Mouse (Mus musculus) kidney, adult 2 months (tissue): ENCODE measurements around the gene Plekha7. TPM values are rescaled to one million over a fixed set of nuclear protein-coding genes. Genes with fewer than 3 reads are reported as not detected.
A peak's percentile ranks its signal among the peaks of the same experiment; 100 is the strongest.

Source experiments
- DNase-seq: peaks from one replicate; pipeline ENCODE4 v3.0.0; 2021
- H3K27ac ChIP-seq: fragments of 200-500 bp; 2 replicates; pipeline ENCODE4 v1.5.1; 2012; ENCODE audit warnings: low read depth, low read length, control low read depth, inconsistent platforms; ENCODE audit not compliant: insufficient read depth
- H3K27me3 ChIP-seq: fragments of 200-500 bp; replicated peaks from 2 replicates; pipeline ENCODE4 v1.6.1; 2012; ENCODE audit warnings: mild to moderate bottlenecking, moderate library complexity, low read length, inconsistent platforms; ENCODE audit not compliant: control insufficient read depth, insufficient read depth
- H3K36me3 ChIP-seq: fragments of 200-500 bp; 2 replicates; pipeline ENCODE4 v1.6.1; 2012; ENCODE audit warnings: mild to moderate bottlenecking, moderate library complexity, low read length, inconsistent platforms; ENCODE audit not compliant: control insufficient read depth, insufficient read depth
- H3K4me1 ChIP-seq: fragments of 200-500 bp; 2 replicates; pipeline ENCODE4 v1.6.1; 2011; ENCODE audit warnings: low read length; ENCODE audit not compliant: control insufficient read depth, insufficient read depth
- H3K4me3 ChIP-seq: fragments of 200-500 bp; 2 replicates; pipeline ENCODE4 v1.5.1; 2011; ENCODE audit warnings: mild to moderate bottlenecking, low read depth, low read length, control low read depth; ENCODE audit not compliant: insufficient read depth
- CTCF ChIP-seq: fragments of 200-500 bp; conservative IDR thresholded peaks from 2 replicates; pipeline ENCODE4 v1.5.1; 2011; ENCODE audit warnings: low read depth, mild to moderate bottlenecking, control low read depth, low read length, moderate library complexity, mixed read lengths; ENCODE audit not compliant: insufficient read depth, insufficient read length
- POLR2A ChIP-seq: fragments of 200-500 bp; IDR thresholded peaks from one replicate; pipeline ENCODE4 v1.6.1; 2011; ENCODE audit warnings: low read depth, low read length, control low read depth
- WGBS: fragments of 180-500 bp; shearing (Covaris S2); methylation state at CpG from one replicate; pipeline ENCODE4 v1.1.7; 2018; 5-methylcytosine and 5-hydroxymethylcytosine counted together
- polyA plus RNA-seq: library from polyadenylated mRNA; depleted of rRNA; stranded (reverse); fragments of >200 nt; gene quantifications from 2 replicates; pipeline ENCODE4 v1.2.3, GENCODE M21; 2012

Plekha7 gene
- polyA plus RNA-seq, 1 experiment = 29.5 TPM

DNA sequence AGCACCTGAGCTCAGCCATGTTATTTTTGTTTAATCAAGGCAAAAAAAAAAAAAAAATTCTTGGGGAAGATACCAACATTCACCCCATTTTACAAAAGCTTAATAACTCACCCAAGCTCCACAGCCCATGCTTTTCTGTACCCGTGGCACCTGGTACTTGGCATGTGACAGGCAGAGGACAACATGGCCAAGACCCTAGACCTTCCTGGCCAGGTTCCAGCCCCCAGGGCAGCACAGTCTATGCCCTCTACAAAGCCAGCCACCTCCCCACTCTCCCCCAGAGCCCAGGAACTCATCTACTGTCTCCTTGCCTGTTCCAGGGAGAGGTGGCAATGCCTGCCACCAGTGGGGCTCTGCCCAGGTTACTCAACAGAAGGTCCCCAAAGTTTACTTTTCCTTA lies 17.6 kb downstream of the Plekha7 start:
- H3K4me1 ChIP-seq = peaks cover 72% of the 10 kb centered on the region
- peak; percentile 60 for DNase-seq
- WGBS = 21% methylated on average over 1 of the region's 1 CpGs

DNA sequence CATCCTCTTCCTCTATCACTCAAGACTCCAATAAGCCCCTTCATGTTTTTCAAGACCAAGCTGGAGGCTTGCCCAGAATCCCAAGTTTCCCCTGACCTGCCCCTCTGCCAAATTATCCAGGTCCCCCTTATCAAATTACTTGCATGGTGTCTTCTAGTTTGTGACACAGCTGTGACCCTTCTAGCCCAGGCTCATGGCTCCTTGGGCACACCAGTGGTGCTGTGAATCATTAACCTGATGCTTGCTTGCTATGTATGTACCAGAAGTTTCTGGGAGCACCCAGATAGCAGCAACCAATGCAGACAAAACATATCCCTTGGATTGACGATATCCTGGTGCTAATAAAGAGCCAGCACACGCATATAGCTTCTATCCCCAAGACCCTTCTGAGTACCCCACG lies 19.2 kb downstream of the Plekha7 start:
- WGBS = 60% methylated on average over 3 of the region's 3 CpGs
- H3K4me1 ChIP-seq = peaks cover 66% of the 10 kb centered on the region
- H3K27me3 ChIP-seq = no peaks in the 10 kb centered on the region
- H3K36me3 ChIP-seq = no peaks in the 10 kb centered on the region
- TF ChIP-seq CTCF = no peak
- no peak overlapping the region for H3K4me3 ChIP-seq
- peak; percentile 78 for DNase-seq
- peak overlapping the region; percentile 88 for H3K27ac ChIP-seq

More for the DNA sequence above, 17.6 kb downstream of the Plekha7 start:
- TF ChIP-seq POLR2A = no peak
- TF ChIP-seq CTCF = no peak
- H3K36me3 ChIP-seq = no peaks in the 10 kb centered on the region
- H3K4me3 ChIP-seq = no peak overlapping the region
- peak overlapping the region; percentile 59 for H3K27ac ChIP-seq
- H3K27me3 ChIP-seq = no peaks in the 10 kb centered on the region

DNA sequence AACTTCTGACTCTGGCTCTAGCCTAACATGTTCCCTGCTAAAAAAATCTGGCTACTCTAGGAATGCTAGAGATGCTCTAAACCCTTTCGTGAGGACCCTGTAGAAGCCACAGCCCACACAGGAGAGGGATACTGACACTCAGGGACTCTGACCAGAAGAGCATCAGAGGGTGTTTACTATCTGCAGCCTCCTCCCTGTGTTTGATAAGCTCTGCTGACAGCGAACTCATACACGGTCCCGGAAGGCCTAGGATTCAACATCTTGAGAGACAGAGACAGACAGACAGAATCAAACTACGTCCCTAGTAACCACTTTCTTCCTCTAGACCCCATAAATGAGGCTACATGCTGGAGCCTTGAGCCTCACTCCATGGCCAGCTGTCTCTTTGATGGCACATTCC lies 20.2 kb downstream of the Plekha7 start:
- Histone ChIP-seq H3K27ac (peak overlapping the region; percentile 88), H3K4me1 (peaks cover 64% of the 10 kb centered on the region), H3K4me3 (no peak overlapping the region), H3K27me3 (no peaks in the 10 kb centered on the region), H3K36me3 (no peaks in the 10 kb centered on the region)
- no peak for DNase-seq
- whole genome bisulfite sequencing = 78% methylated on average over 5 of the region's 5 CpGs
- no peak for TF ChIP-seq POLR2A
- TF ChIP-seq CTCF = no peak

DNA sequence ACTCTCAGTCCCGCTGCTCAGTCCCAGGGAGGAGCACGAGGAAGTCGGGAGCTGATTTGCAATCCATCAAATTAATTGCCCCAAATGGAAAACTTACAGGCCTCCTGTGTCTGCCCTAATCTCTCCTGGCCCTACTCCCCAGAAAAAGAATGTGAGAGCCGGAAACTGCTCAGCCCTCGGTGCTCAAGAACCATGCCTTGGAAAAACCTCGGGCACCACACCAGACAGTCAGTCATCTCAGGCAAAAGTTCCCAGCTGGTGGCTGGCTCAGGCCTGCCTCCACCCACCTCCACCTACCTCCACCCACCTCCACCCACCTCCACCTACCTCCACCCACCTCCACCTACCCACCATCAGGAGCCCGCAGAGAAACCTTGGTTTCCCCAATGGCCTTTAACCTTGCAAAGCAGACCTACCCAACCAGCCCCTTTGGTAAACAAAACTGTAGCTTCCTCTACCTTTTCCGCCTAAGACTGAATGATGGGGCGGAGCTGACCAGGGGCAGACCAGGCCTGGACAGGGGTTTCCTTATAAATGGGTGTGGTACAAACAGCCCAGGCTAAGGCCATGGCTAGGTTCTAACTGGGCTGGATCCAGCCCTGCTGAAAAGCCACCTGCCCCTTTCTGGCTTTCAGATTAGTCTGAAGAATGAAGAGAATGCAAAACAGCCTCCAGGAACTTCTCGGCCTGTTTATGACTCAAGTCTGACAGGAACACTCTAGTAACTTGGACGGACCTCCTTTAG lies 21.4 kb downstream of the Plekha7 start:
- WGBS = 22% methylated on average over 11 of the region's 11 CpGs
- peak; percentile 77 for DNase-seq
- H3K4me1 ChIP-seq = peaks cover 58% of the 10 kb centered on the region

DNA sequence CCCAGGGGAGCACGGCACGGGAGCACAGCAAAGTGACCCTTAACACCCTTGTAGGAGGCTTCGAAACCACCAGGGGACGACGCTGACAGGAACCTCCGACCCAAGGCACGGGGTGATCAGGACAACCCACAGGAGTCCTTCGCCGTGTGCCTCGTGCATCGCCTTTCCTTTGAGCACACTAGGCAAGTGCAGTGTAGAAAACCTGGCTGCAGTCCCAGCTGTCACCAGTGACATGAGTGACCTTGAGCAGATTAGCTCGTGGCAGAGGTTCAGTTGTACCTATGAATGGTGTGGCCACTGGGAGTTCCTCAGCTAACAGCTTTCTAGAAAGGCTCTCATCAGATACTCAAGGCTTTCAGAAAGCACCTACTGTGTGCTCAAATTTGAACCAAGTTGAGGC lies 22.0 kb downstream of the Plekha7 start:
- TF ChIP-seq POLR2A (no peak), CTCF (0 out of 2 replicates have a peak, but pooled peaks have one; percentile 16)
- Histone ChIP-seq H3K27me3 (no peaks in the 10 kb centered on the region), H3K4me1 (peaks cover 64% of the 10 kb centered on the region), H3K36me3 (no peaks in the 10 kb centered on the region), H3K27ac (peak overlapping the region; percentile 88), H3K4me3 (no peak overlapping the region)
- 22% methylated on average over 12 of the region's 12 CpGs for WGBS
- peak; percentile 89 for DNase-seq

More for the DNA sequence above, 21.4 kb downstream of the Plekha7 start:
- Histone ChIP-seq H3K4me3 (no peak overlapping the region), H3K27ac (peak overlapping the region; percentile 88), H3K27me3 (no peaks in the 10 kb centered on the region), H3K36me3 (no peaks in the 10 kb centered on the region)
- no peak for TF ChIP-seq CTCF
- no peak for TF ChIP-seq POLR2A

DNA sequence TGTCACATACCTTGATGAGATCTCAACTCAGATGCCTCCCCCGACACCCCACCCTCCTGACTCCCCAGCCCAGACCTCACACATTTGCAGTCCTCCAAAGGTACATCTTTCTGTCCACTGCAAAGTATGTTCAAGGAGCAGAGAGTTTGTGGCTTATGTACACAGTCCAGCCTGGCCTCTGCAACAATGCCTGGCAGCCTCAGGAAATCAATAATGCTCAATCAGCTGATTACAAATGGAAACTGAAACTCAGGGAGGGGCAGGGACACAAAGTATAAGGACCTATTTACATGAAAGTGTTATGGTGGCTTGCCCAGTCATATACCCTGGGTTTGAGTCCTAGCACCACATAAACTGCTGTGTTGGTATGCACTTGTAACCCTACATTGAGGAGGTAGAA lies 23.0 kb downstream of the Plekha7 start:
- Histone ChIP-seq H3K27me3 (no peaks in the 10 kb centered on the region), H3K27ac (peak overlapping the region; percentile 54), H3K4me1 (peaks cover 61% of the 10 kb centered on the region), H3K36me3 (no peaks in the 10 kb centered on the region), H3K4me3 (no peak overlapping the region)
- TF ChIP-seq POLR2A (no peak), CTCF (no peak)
- no peak for DNase-seq
- 89% methylated on average over 1 of the region's 1 CpGs for WGBS

DNA sequence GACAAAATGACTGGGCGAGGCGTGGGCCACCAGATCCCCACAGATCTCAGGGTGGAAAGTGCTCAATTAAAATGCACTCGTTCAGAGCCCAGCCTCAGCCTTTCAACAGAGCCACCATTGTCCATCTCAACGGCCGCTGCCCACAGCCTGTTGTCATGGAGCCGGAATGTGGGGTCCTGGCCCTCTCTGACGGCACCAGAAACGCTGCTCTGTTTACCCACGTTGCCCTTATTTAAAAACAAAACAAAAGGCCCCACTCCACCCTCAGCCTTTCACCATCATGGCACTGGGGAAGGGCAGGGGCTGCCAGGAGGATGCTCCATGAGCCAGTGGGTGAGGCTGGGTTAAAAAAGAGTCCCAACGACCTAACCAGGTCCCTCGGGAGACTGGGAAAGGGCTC lies 25.4 kb downstream of the Plekha7 start:
- H3K36me3 ChIP-seq = no peaks in the 10 kb centered on the region
- TF ChIP-seq POLR2A (no peak), CTCF (no peak)
- peaks cover 39% of the 10 kb centered on the region for H3K4me1 ChIP-seq
- no peaks in the 10 kb centered on the region for H3K27me3 ChIP-seq
- H3K4me3 ChIP-seq = no peak overlapping the region
- no peak for DNase-seq
- WGBS = 64% methylated on average over 11 of the region's 11 CpGs
- no peak overlapping the region for H3K27ac ChIP-seq

DNA sequence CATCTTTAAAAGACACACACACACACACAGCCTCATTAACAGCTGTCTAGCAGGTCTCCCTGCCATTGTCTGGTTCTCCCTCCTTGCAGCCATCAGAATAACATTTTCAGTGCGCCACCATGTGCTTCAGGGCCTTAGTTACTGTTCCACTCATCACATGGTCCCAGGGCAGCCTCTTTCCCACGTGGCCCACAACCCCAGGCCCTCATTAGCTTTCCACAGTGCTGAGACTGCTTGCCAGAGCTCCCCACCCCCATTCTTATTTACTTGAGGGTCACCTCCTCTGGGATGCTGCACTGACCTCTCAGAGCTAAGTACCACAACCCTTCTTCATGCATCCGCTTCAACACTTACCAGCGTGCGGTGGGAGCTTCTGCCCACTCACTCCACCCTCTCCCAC lies 28.1 kb downstream of the Plekha7 start:
- DNase-seq = peak; percentile 79
- Histone ChIP-seq H3K4me1 (peaks cover 30% of the 10 kb centered on the region), H3K36me3 (no peaks in the 10 kb centered on the region), H3K27ac (peak overlapping the region; percentile 41; the same call in 1 of the 2 replicates), H3K4me3 (no peak overlapping the region), H3K27me3 (no peaks in the 10 kb centered on the region)
- no peak for TF ChIP-seq CTCF
- WGBS = 37% methylated on average over 5 of the region's 5 CpGs
